Mouse (Mus musculus): ENCODE data around the gene Olfr600. TPM values are rescaled to one million over a fixed set of nuclear protein-coding genes. Genes with fewer than 3 reads are reported as not detected.

The Olfr600 gene
- polyA plus RNA-seq, 1 experiment: not detected

Other genes with a start within 250 kb of the Olfr600 start
- not detected in 2 replicates for gene Olfr586, start 224.0 kb downstream of the Olfr600 start, polyA plus RNA-seq (2012; rRNA removed)
- not detected in 2 replicates for gene Olfr588-ps1, start 208.8 kb downstream of the Olfr600 start, polyA plus RNA-seq (2012; rRNA removed)
- not detected in 2 replicates for gene Olfr589, start 193.3 kb downstream of the Olfr600 start, polyA plus RNA-seq (2012; rRNA removed)
- gene Olfr591, start 171.3 kb downstream of the Olfr600 start, polyA plus RNA-seq (2012; rRNA removed): not detected in 2 replicates
- not detected in 2 replicates for gene Olfr592, start 164.9 kb downstream of the Olfr600 start, polyA plus RNA-seq (2012; rRNA removed)
- gene Olfr593, start 137.8 kb downstream of the Olfr600 start, polyA plus RNA-seq (2012; rRNA removed): not detected in 2 replicates
- not detected in 2 replicates for gene Olfr594, start 132.7 kb downstream of the Olfr600 start, polyA plus RNA-seq (2012; rRNA removed)
- not detected in 2 replicates for gene Usp17ld, start 97.2 kb downstream of the Olfr600 start, polyA plus RNA-seq (2012; rRNA removed)
- not detected in 2 replicates for gene Olfr596, start 44.0 kb downstream of the Olfr600 start, polyA plus RNA-seq (2012; rRNA removed)
- not detected in 2 replicates for gene Olfr597, start 33.4 kb downstream of the Olfr600 start, polyA plus RNA-seq (2012; rRNA removed)
- gene Olfr598, start 26.1 kb downstream of the Olfr600 start, polyA plus RNA-seq (2012; rRNA removed): not detected in 2 replicates
- gene Olfr599, start 13.8 kb downstream of the Olfr600 start, polyA plus RNA-seq (2012; rRNA removed): not detected in 2 replicates
- not detected in 2 replicates for gene Olfr601, start 13.0 kb upstream of the Olfr600 start, polyA plus RNA-seq (2012; rRNA removed)
- gene Olfr603, start 36.5 kb upstream of the Olfr600 start, polyA plus RNA-seq (2012; rRNA removed): not detected in 2 replicates
- gene Usp17lc, start 65.4 kb upstream of the Olfr600 start, polyA plus RNA-seq (2012; rRNA removed): not detected in 2 replicates
- not detected in 2 replicates for gene Olfr605, start 95.8 kb upstream of the Olfr600 start, polyA plus RNA-seq (2012; rRNA removed)
- not detected in 2 replicates for gene Olfr606, start 99.4 kb upstream of the Olfr600 start, polyA plus RNA-seq (2012; rRNA removed)
- not detected in 2 replicates for gene Olfr607, start 114.5 kb upstream of the Olfr600 start, polyA plus RNA-seq (2012; rRNA removed)
- gene Olfr608, start 120.2 kb upstream of the Olfr600 start, polyA plus RNA-seq (2012; rRNA removed): not detected in 2 replicates
- not detected in 2 replicates for gene Olfr609, start 148.4 kb upstream of the Olfr600 start, polyA plus RNA-seq (2012; rRNA removed)
- not detected in 2 replicates for gene Olfr610, start 162.5 kb upstream of the Olfr600 start, polyA plus RNA-seq (2012; rRNA removed)
- not detected in 2 replicates for gene Olfr611, start 171.2 kb upstream of the Olfr600 start, polyA plus RNA-seq (2012; rRNA removed)
- not detected in 2 replicates for gene Olfr612, start 193.0 kb upstream of the Olfr600 start, polyA plus RNA-seq (2012; rRNA removed)
- not detected in 2 replicates for gene Olfr613, start 198.4 kb upstream of the Olfr600 start, polyA plus RNA-seq (2012; rRNA removed)
- gene Olfr615, start 206.4 kb upstream of the Olfr600 start, polyA plus RNA-seq (2012; rRNA removed): not detected in 2 replicates
- gene Olfr616, start 219.5 kb upstream of the Olfr600 start, polyA plus RNA-seq (2012; rRNA removed): not detected in 2 replicates
- gene Olfr617, start 223.4 kb upstream of the Olfr600 start, polyA plus RNA-seq (2012; rRNA removed): not detected in 2 replicates
- not detected in 2 replicates for gene Olfr618, start 240.4 kb upstream of the Olfr600 start, polyA plus RNA-seq (2012; rRNA removed)